Mouse (Mus musculus) embryonic facial prominence, embryonic 10.5 days (tissue): ENCODE data around the gene Gm42906. TPM values are rescaled to one million over a fixed set of nuclear protein-coding genes. Genes with fewer than 3 reads are reported as not detected.
A peak's percentile ranks its signal among the peaks of the same experiment; 100 is the strongest.

Experiments
- DNase-seq: peaks from one replicate; pipeline ENCODE4 v3.0.0-alpha.2; 2017; ENCODE audit warnings: low spot score
- H3K27ac ChIP-seq: fragments of 300-500 bp; sonication (generic); replicated peaks from 2 replicates; pipeline ENCODE4 v1.5.1; 2016; ENCODE audit warnings: mild to moderate bottlenecking
- H3K27me3 ChIP-seq: fragments of 300-500 bp; sonication (generic); replicated peaks from 2 replicates; pipeline ENCODE4 v1.6.1; 2016; ENCODE audit warnings: low read depth, mild to moderate bottlenecking; ENCODE audit not compliant: poor library complexity, severe bottlenecking
- H3K36me3 ChIP-seq: fragments of 300-500 bp; sonication (generic); replicated peaks from 2 replicates; pipeline ENCODE4 v1.6.1; 2016; ENCODE audit warnings: mild to moderate bottlenecking, moderate library complexity
- H3K4me1 ChIP-seq: fragments of 300-500 bp; sonication (generic); 2 replicates; pipeline ENCODE4 v1.6.1; 2016
- H3K4me3 ChIP-seq: fragments of 300-500 bp; sonication (generic); 2 replicates; pipeline ENCODE4 v1.5.1; 2016; ENCODE audit warnings: mild to moderate bottlenecking, moderate library complexity
- H3K9me3 ChIP-seq: fragments of 300-500 bp; sonication (generic); 2 replicates; pipeline ENCODE4 v1.6.1; 2016; ENCODE audit warnings: mild to moderate bottlenecking
- WGBS: fragments of 180-500 bp; shearing (Covaris S2); methylation state at CpG from one replicate; pipeline ENCODE4 v1.1.7; 2016; 5-methylcytosine and 5-hydroxymethylcytosine counted together
- polyA plus RNA-seq: library from polyadenylated mRNA; unstranded; fragments of >200 nt; fragmentation: Nextera tagmentation; extraction: Ambion mirVana; gene quantifications from 2 replicates; pipeline ENCODE4 v1.2.1, GENCODE M21; 2016

Gene Gm42906
- polyA plus RNA-seq, 1 experiment from 2014 or later, result not detected

- Histone ChIP-seq H3K4me3 (no peak overlapping the region), H3K27me3 (no peaks in the 10 kb centered on the region), H3K27ac (no peak overlapping the region), H3K9me3 (peaks cover 10% of the 10 kb centered on the region; the same call in 1 of the 2 replicates), H3K36me3 (peaks cover 21% of the 10 kb centered on the region), H3K4me1 (peaks cover 26% of the 10 kb centered on the region)
- 86% methylated on average over 5 of the region's 5 CpGs for WGBS
- no peak for DNase-seq
Measured at GRCm38 (mm10) chr5:151066016-151066415, 361.9 kb downstream of the Gm42906 start.

- DNase-seq, result no peak
- H3K27ac ChIP-seq, result no peak overlapping the region
- no peak overlapping the region for H3K4me3 ChIP-seq
- peaks cover 26% of the 10 kb centered on the region for H3K4me1 ChIP-seq
- WGBS, result 86% methylated on average over 1 of the region's 1 CpGs
- peaks cover 10% of the 10 kb centered on the region; the same call in 1 of the 2 replicates for H3K9me3 ChIP-seq
- peaks cover 25% of the 10 kb centered on the region for H3K36me3 ChIP-seq
- H3K27me3 ChIP-seq, result no peaks in the 10 kb centered on the region
Measured at GRCm38 (mm10) chr5:151065228-151065627, 362.7 kb downstream of the Gm42906 start.

GRCm38 (mm10) chr5:151061942-151062341, 366.0 kb downstream of the Gm42906 start:
- 98% methylated on average over 2 of the region's 2 CpGs for WGBS
- Histone ChIP-seq H3K27me3 (no peaks in the 10 kb centered on the region), H3K36me3 (peaks cover 29% of the 10 kb centered on the region), H3K27ac (no peak overlapping the region), H3K9me3 (peaks cover 10% of the 10 kb centered on the region; the same call in 1 of the 2 replicates), H3K4me1 (peaks cover 22% of the 10 kb centered on the region), H3K4me3 (no peak overlapping the region)
- no peak for DNase-seq

DNA sequence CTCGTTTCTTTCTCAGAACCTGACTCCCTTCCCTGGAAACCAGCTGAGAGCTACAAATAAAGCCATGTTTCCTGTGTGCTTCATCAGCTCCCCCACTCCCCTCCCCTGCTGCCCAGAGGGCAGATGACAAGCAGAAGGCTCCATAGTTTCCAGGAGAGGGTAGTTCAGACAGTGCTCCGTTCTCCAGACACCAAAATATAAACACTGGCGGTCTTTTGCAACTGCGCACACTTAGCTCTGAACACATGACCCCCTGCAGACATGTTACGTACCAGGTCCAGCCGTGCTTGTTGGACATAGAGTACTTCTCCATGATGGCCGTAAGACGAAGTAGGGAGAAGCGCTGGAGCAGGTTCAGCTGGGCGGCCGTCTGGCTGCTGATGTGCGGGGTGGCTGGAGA, 367.5 kb downstream of the Gm42906 start:
- Histone ChIP-seq H3K27ac (peak overlapping the region; percentile 67), H3K27me3 (no peaks in the 10 kb centered on the region), H3K9me3 (peaks cover 10% of the 10 kb centered on the region; the same call in 1 of the 2 replicates), H3K4me1 (peaks cover 37% of the 10 kb centered on the region), H3K36me3 (peaks cover 29% of the 10 kb centered on the region), H3K4me3 (no peak overlapping the region)
- 61% methylated on average over 12 of the region's 12 CpGs for WGBS
- DNase-seq, result no peak

- Histone ChIP-seq H3K27me3 (no peaks in the 10 kb centered on the region), H3K27ac (0 out of 2 replicates have a peak overlapping the region, but pooled peaks have one; percentile 60), H3K36me3 (peaks cover 29% of the 10 kb centered on the region), H3K9me3 (peaks cover 10% of the 10 kb centered on the region; the same call in 1 of the 2 replicates), H3K4me1 (peaks cover 44% of the 10 kb centered on the region), H3K4me3 (no peak overlapping the region)
- DNase-seq, result no peak
- 82% methylated on average over 5 of the region's 5 CpGs for WGBS
Measured at GRCm38 (mm10) chr5:151059772-151060171, 368.2 kb downstream of the Gm42906 start.

DNA sequence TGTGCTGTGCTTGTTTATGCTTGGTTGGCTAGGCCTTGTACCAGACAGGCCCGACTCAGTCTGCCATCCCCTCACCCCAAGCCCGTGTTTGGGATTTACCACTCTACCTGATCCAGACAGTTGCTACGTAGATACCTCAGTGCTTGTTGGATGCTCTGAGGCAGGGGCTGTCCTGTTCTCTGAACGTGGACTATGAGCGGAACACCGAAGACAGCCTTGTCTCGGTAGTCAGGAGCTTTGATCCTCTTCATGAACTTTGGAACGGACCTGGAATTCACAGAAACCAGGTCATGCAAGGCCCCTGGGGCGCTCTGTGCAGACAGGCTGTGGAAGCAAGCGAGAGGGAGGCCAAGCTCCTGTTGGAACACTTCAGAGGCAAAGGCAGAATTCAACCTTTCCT, 368.6 kb downstream of the Gm42906 start:
- Histone ChIP-seq H3K4me3 (no peak overlapping the region), H3K36me3 (peaks cover 29% of the 10 kb centered on the region), H3K4me1 (peaks cover 48% of the 10 kb centered on the region), H3K27me3 (no peaks in the 10 kb centered on the region), H3K9me3 (peaks cover 10% of the 10 kb centered on the region; the same call in 1 of the 2 replicates), H3K27ac (peak overlapping the region; percentile 60; the same call in 1 of the 2 replicates)
- WGBS, result 87% methylated on average over 10 of the region's 10 CpGs
- DNase-seq, result no peak

GRCm38 (mm10) chr5:151057716-151058115, 370.2 kb downstream of the Gm42906 start:
- Histone ChIP-seq H3K4me3 (no peak overlapping the region), H3K9me3 (peaks cover 10% of the 10 kb centered on the region; the same call in 1 of the 2 replicates), H3K4me1 (peaks cover 61% of the 10 kb centered on the region), H3K27ac (no peak overlapping the region), H3K27me3 (no peaks in the 10 kb centered on the region), H3K36me3 (peaks cover 21% of the 10 kb centered on the region)
- WGBS, result 95% methylated on average over 5 of the region's 5 CpGs
- no peak for DNase-seq

DNA sequence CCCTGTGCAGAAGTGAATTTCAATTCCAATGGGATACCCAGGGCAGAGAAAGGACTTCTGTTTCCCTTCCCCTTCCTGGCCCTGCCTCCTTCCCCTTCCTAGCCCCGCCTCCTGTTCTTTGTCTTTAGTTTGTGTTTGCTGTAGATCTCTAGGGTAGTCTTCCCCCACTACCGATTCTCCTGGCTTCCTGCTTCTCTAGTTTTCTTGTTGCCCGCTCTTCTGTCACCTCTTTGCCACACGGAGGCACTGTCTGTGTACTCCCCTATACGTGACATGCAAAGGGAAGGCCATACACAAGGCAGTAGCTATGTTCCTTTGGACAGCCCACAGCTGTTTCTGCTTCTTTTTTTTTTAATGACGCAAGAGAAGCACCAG, 371.1 kb downstream of the Gm42906 start:
- Histone ChIP-seq H3K36me3 (peaks cover 19% of the 10 kb centered on the region), H3K4me1 (peaks cover 61% of the 10 kb centered on the region), H3K27ac (peak overlapping the region; percentile 72), H3K4me3 (no peak overlapping the region), H3K9me3 (peaks cover 7% of the 10 kb centered on the region; the same call in 1 of the 2 replicates), H3K27me3 (no peaks in the 10 kb centered on the region)
- DNase-seq, result no peak
- 62% methylated on average over 6 of the region's 6 CpGs for WGBS

DNA sequence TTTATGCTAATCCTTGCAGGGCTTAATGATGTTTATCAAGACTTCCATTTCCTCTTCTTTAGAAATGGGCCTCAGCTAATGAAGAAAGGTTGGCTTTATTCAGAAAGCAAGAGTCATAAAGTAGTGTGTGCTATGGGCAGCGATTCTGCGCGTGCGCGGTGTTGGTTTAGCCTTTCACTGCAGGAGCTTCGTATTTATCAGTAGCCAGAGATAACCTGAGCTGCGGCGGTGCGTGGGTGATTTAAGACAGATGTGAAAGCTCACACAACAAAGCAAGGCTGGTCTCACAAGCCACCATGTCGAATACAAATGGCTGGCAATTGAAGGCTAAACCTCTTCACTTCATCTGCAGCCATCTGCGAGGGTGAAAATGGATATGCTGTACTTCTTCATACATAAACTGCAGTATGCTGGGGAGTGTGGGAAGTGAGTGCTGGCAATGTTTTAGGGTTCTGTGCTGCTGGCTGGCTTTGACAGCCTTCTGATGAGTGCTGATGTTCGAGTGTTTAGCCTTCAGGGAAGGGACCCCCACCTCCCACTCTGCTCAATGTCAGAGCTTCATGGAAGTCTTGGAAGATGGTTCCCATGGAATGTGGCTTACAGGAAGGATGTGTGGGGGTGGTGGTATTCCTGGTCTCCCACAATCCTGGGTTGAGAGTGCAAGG, 371.6 kb downstream of the Gm42906 start:
- Histone ChIP-seq H3K4me1 (peaks cover 61% of the 10 kb centered on the region), H3K36me3 (peaks cover 17% of the 10 kb centered on the region), H3K27me3 (no peaks in the 10 kb centered on the region), H3K27ac (peak overlapping the region; percentile 72), H3K4me3 (no peak overlapping the region), H3K9me3 (peaks cover 4% of the 10 kb centered on the region; the same call in 1 of the 2 replicates)
- WGBS, result 64% methylated on average over 12 of the region's 12 CpGs
- DNase-seq, result peak; percentile 40

DNA sequence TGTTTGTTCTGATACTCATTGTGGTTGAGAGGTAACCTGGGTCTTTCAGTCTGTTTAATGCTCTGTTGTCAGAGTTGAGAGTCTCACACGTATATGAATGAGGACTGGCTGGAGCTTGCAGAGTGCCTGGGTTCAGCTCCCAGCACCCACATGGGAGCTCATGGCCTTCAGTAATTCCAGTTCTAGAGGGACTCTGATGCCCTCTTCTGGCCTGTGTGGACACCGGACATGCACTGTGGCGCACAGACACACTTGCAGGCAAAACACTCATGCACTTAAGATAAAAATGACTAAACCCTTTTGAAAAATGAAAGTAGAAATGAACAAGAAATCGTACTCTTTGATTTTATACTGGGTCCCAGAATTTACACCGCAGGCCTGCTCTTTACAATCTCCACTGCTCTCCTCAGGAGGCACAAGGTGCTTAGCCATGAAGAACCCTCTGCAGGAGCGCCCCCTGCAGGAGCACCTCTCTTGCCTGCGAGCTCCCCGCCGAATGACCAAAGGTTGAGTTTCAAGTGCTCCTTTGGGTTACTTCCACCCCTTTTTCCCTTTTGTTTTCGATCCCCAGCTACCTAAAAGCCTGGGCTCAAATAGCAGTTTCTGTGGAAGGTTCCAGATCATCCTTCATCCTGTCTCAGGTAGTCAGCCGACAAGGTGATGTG, 372.4 kb downstream of the Gm42906 start:
- H3K4me3 ChIP-seq, result no peak overlapping the region
- peaks cover 18% of the 10 kb centered on the region for H3K36me3 ChIP-seq
- H3K27me3 ChIP-seq, result no peaks in the 10 kb centered on the region
- peaks cover 4% of the 10 kb centered on the region; the same call in 1 of the 2 replicates for H3K9me3 ChIP-seq
- no peak for DNase-seq
- peaks cover 56% of the 10 kb centered on the region for H3K4me1 ChIP-seq
- 92% methylated on average over 11 of the region's 11 CpGs for WGBS
- H3K27ac ChIP-seq, result peak overlapping the region; percentile 72

DNA sequence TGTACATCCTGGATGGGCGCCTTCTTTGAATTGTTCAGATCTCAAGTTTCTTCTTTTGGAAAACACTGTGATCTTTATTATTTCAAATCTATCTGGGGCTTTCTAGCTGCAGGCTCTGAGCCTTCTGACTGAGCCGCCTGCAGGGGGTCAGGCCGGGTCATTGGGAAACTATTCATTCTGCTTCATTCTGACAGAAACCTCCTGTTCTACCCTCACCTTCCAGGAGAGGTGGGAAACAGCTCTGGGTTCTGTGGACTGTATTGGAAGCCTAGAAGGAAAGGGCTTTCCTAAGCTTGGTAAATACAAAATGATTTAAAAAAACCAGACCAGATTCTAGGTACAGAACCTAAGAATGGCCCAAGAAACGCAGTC, 373.2 kb downstream of the Gm42906 start:
- no peaks in the 10 kb centered on the region for H3K27me3 ChIP-seq

GRCm38 (mm10) chr5:151054100-151054742, 373.7 kb downstream of the Gm42906 start:
- peak; percentile 51 for DNase-seq
- peak overlapping the region; percentile 72 for H3K27ac ChIP-seq
- H3K27me3 ChIP-seq, result no peaks in the 10 kb centered on the region
- WGBS, result 21% methylated on average over 7 of the region's 7 CpGs
- H3K9me3 ChIP-seq, result peaks cover 4% of the 10 kb centered on the region; the same call in 1 of the 2 replicates
- H3K4me1 ChIP-seq, result peaks cover 52% of the 10 kb centered on the region
- no peak overlapping the region for H3K4me3 ChIP-seq
- H3K36me3 ChIP-seq, result peaks cover 15% of the 10 kb centered on the region

More for the DNA sequence above, 373.2 kb downstream of the Gm42906 start:
- no peak for DNase-seq
- Histone ChIP-seq H3K27ac (peak overlapping the region; percentile 72), H3K4me1 (peaks cover 52% of the 10 kb centered on the region), H3K9me3 (peaks cover 4% of the 10 kb centered on the region; the same call in 1 of the 2 replicates), H3K36me3 (peaks cover 15% of the 10 kb centered on the region), H3K4me3 (no peak overlapping the region)
- WGBS, result 26% methylated on average over 4 of the region's 4 CpGs
